Comparison of ENCODE assay signal across 21 mouse cellular contexts in the genomic region with DNA sequence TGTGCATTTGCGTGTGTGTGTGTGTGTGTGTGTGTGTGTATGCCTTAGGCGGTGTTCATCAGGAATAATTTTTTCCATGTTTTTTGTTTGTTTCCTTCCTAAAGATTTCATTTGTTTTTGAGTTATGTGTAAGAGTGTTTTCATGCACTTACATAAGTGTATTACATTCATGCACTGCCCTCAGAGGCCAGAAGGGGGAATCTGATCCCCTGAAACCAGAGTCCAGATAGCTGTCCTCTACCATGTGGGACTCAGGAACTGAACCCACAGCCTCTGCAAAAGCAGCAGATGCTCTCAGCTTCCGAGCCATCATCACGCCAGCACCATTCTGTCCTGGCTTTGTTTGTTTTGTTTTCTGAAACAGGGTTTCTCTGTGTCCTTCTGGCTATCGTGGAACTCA. TPM values are rescaled to one million over a fixed set of nuclear protein-coding genes. Genes with fewer than 3 reads are reported as not detected.
DNase-seq lines count a peak whose midpoint lies in the region; ATAC-seq and TF ChIP-seq lines count a peak whose summit lies in the region.
"Had no signal": no experiment of that assay in that cellular context is flagged by ENCODE, and none has a peak within 500 bp of the region (broad histone marks: within the 10 kb centered on the region; RNA-seq: fewer than 3 reads in every experiment).

No protein-coding gene starts in this region.

- 0 out of 2 replicates have a peak, but pooled peaks have one; percentile 54 for ATAC-seq in megakaryocyte-erythroid progenitor cell, adult 5-6 weeks (replicated peaks; ENCODE audit: low FRiP score, low TSS enrichment, poor library complexity, severe bottlenecking)
- ATAC-seq: intestine, embryonic 15.5 days had no signal

- peaks cover 9 to 19% of the 10 kb centered on the region in 2 experiments; a peak in 3 of 4 replicates for H3K4me1 ChIP-seq in CH12.LX (ENCODE audit: control insufficient read depth in 1 of 2, insufficient read depth in 2 of 2)
- H3K4me1 ChIP-seq: liver, embryonic 15.5 days had no signal

- peak; percentile 36 for TF ChIP-seq RAD21 in CH12.LX (IDR thresholded peaks at IDR 0.05; ENCODE audit: low read depth, low read length)

- TF ChIP-seq POLR2A in CH12.LX (IDR thresholded peaks at IDR 0.05; ENCODE audit: low read depth, low read length): no peak

- no peaks in the 10 kb centered on the region for H3K36me3 ChIP-seq in CH12.LX (replicated peaks in 1 of 2; ENCODE audit: control insufficient read depth in 1 of 2, insufficient read depth in 1 of 2, low read length in 1 of 2)
- H3K36me3 ChIP-seq: forebrain, embryonic 10.5 days; G1E; heart, embryonic 15.5 days; hindbrain, embryonic 10.5 days; intestine, embryonic 15.5 days; liver, embryonic 15.5 days; neural tube, embryonic 12.5 days had no signal

- no peak overlapping the region for H3K27ac ChIP-seq in layer of hippocampus, adult 2 months
- H3K27ac ChIP-seq in CH12.LX (ENCODE audit: insufficient read depth, low read depth): no peak overlapping the region
- H3K27ac ChIP-seq: forebrain, embryonic 10.5 days; heart, embryonic 15.5 days; hindbrain, embryonic 10.5 days; intestine, embryonic 15.5 days; liver, embryonic 15.5 days; neural tube, embryonic 12.5 days had no signal

- TF ChIP-seq CTCF in layer of hippocampus, adult 2 months (conservative IDR thresholded peaks at IDR 0.05): peak; percentile 36
- peak; percentile 32 to 53; a peak in 3 of 4 replicates for TF ChIP-seq CTCF in CH12.LX (conservative IDR thresholded peaks at IDR 0.05 in 1 of 2, IDR thresholded peaks at IDR 0.05 in 1 of 2; ENCODE audit: low read depth in 2 of 2, low read length in 2 of 2)

- no peaks in the 10 kb centered on the region for H3K9me3 ChIP-seq in CH12.LX (replicated peaks; ENCODE audit: low read length)
- H3K9me3 ChIP-seq: forebrain, embryonic 10.5 days; G1E; heart, embryonic 15.5 days; hindbrain, embryonic 10.5 days; intestine, embryonic 15.5 days; liver, embryonic 15.5 days; megakaryocyte, embryonic 14.5 days; neural tube, embryonic 12.5 days had no signal

- H3K27me3 ChIP-seq in CH12.LX (replicated peaks): peaks cover 51% of the 10 kb centered on the region

- H3K9ac ChIP-seq in CH12.LX (ENCODE audit: insufficient read depth, low read depth): no peak overlapping the region
- H3K9ac ChIP-seq: heart, embryonic 15.5 days; intestine, embryonic 15.5 days; liver, embryonic 15.5 days; neural tube, embryonic 12.5 days had no signal

- H3K79me2 ChIP-seq in CH12.LX (replicated peaks; ENCODE audit: control insufficient read depth, extremely low read depth, insufficient read depth, poor library complexity, severe bottlenecking): no peaks in the 10 kb centered on the region

- DNase-seq in layer of hippocampus, adult 2 months (ENCODE audit: low spot score in 2 of 2): no peak
- DNase-seq in layer of hippocampus, postnatal 10 days (ENCODE audit: low spot score in 2 of 2): no peak
- no peak for DNase-seq in CH12.LX (ENCODE audit: extremely low read depth)
- DNase-seq in NIH3T3 (ENCODE audit: low read depth): peak; percentile 53
- DNase-seq in cerebellum, adult 9-11 months: no peak
- no peak for DNase-seq in spleen, adult 18-20 months
- DNase-seq: kidney, postnatal 4 days; layer of hippocampus, postnatal 36 days; thymus, adult 2 months had no signal

- no peak overlapping the region for H3K4me3 ChIP-seq in layer of hippocampus, adult 2 months
- H3K4me3 ChIP-seq in CH12.LX (replicated peaks in 1 of 3; ENCODE audit: low read depth in 2 of 3, low read length in 2 of 3, poor library complexity in 1 of 3): no peak overlapping the region
- H3K4me3 ChIP-seq: forebrain, embryonic 10.5 days; heart, embryonic 15.5 days; hindbrain, embryonic 10.5 days; intestine, embryonic 15.5 days; liver, embryonic 15.5 days; megakaryocyte, embryonic 14.5 days; neural tube, embryonic 12.5 days had no signal

- in situ Hi-C loops in CH12.LX (cut with MboI; ENCODE audit: low pct_ligation_motif_present, low pct_unique_long_range_greater_than_20kb, low sequenced_read_pairs): no loop called here

- H3K4me2 ChIP-seq in CH12.LX (ENCODE audit: insufficient read depth, low read depth, poor library complexity, severe bottlenecking): no peak overlapping the region
- H3K4me2 ChIP-seq: heart, embryonic 15.5 days; intestine, embryonic 15.5 days; liver, embryonic 15.5 days; neural tube, embryonic 12.5 days had no signal

- dilution Hi-C loops in CH12.LX (cut with MboI; ENCODE audit: extremely low pct_ligation_motif_present, extremely low pct_unique_long_range_greater_than_20kb, low sequenced_read_pairs): no loop called here

- no peak for TF ChIP-seq EP300 in CH12.LX (IDR thresholded peaks at IDR 0.05; ENCODE audit: low read length)

TF ChIP-seq in CH12.LX, 34 proteins besides CTCF, POLR2A, EP300 and RAD21:
- TF ChIP-seq ZKSCAN1 (IDR thresholded peaks at IDR 0.05; ENCODE audit: borderline replicate concordance, low read depth, low read length) (no peak), SMC3 (IDR thresholded peaks at IDR 0.05; ENCODE audit: low read depth, low read length) (peak; percentile 39)

RNA-seq across cellular contexts. Expression of a gene that starts 4.8 kb away (rescaled TPM):
- not detected for total RNA-seq in layer of hippocampus, adult 2 months (2021)
- not detected for total RNA-seq in layer of hippocampus, postnatal 10 days (2021)
- total RNA-seq in CH12.LX (2012; rRNA removed) (not detected in 2 replicates), CH12.LX (2014; rRNA removed) (not detected in 2 replicates)
- polyA plus RNA-seq in CH12.LX (2012; ENCODE audit: insufficient read length, low read depth): not detected in 2 replicates
- not detected in 2 replicates for total RNA-seq in megakaryocyte-erythroid progenitor cell, adult 5-6 weeks (2014; fragmentation: Nextera tagmentation)
- total RNA-seq in megakaryocyte-erythroid progenitor cell, adult 5-6 weeks (2017): not detected in 2 replicates
- total RNA-seq: gastrocnemius, postnatal 4 days; layer of hippocampus, postnatal 36 days; left cerebral cortex, postnatal 36 days; midbrain, postnatal 0 days had no signal
- polyA plus RNA-seq: G1E; heart, embryonic 15.5 days; liver, embryonic 15.5 days; midbrain, postnatal 0 days had no signal

RNA-seq across cellular contexts. Expression of a gene that starts 8.2 kb away (rescaled TPM):
- 10 to 100 TPM; 12.2 to 14.1 TPM for total RNA-seq in layer of hippocampus, adult 2 months (2021)
- 10 to 100 TPM; 12.5 to 15.6 TPM for total RNA-seq in layer of hippocampus, postnatal 10 days (2021)
- total RNA-seq in CH12.LX (2012; rRNA removed) (0.64 and 0.76 TPM in 2 replicates), CH12.LX (2014; rRNA removed) (0.17 and 0.32 TPM in 2 replicates)
- 0.63 and 0.76 TPM in 2 replicates for polyA plus RNA-seq in CH12.LX (2012; ENCODE audit: insufficient read length, low read depth)
- 0.61 and 1.8 TPM in 2 replicates for total RNA-seq in megakaryocyte-erythroid progenitor cell, adult 5-6 weeks (2014; fragmentation: Nextera tagmentation)
- total RNA-seq in megakaryocyte-erythroid progenitor cell, adult 5-6 weeks (2017): 1.6 and 6.7 TPM in 2 replicates

RNA-seq across cellular contexts. Expression of a gene that starts 13.7 kb away (rescaled TPM):
- 10 to 100 TPM; 34.2 to 40.9 TPM for total RNA-seq in layer of hippocampus, adult 2 months (2021)
- total RNA-seq in layer of hippocampus, postnatal 10 days (2021): 10 to 100 TPM; 33.3 to 33.9 TPM
- total RNA-seq in CH12.LX (2012; rRNA removed) (31.1 and 37.1 TPM in 2 replicates), CH12.LX (2014; rRNA removed) (43.7 and 51.8 TPM in 2 replicates)
- polyA plus RNA-seq in CH12.LX (2012; ENCODE audit: insufficient read length, low read depth): 76.2 and 90.6 TPM in 2 replicates
- 30.4 and 32.9 TPM in 2 replicates for total RNA-seq in megakaryocyte-erythroid progenitor cell, adult 5-6 weeks (2014; fragmentation: Nextera tagmentation)
- 14.2 and 19.5 TPM in 2 replicates for total RNA-seq in megakaryocyte-erythroid progenitor cell, adult 5-6 weeks (2017)

RNA-seq across cellular contexts. Expression of a gene that starts 30.5 kb away (rescaled TPM):
- 1 to 10 TPM; 1.7 to 2.1 TPM for total RNA-seq in layer of hippocampus, adult 2 months (2021)
- 1 to 10 TPM; 4.5 to 6.2 TPM for total RNA-seq in layer of hippocampus, postnatal 10 days (2021)
- total RNA-seq in CH12.LX (2012; rRNA removed) (51.0 and 64.6 TPM in 2 replicates), CH12.LX (2014; rRNA removed) (41.0 and 41.3 TPM in 2 replicates)
- 80.7 and 110 TPM in 2 replicates for polyA plus RNA-seq in CH12.LX (2012; ENCODE audit: insufficient read length, low read depth)
- 54.5 and 68.3 TPM in 2 replicates for total RNA-seq in megakaryocyte-erythroid progenitor cell, adult 5-6 weeks (2014; fragmentation: Nextera tagmentation)
- 16.6 and 40.6 TPM in 2 replicates for total RNA-seq in megakaryocyte-erythroid progenitor cell, adult 5-6 weeks (2017)

RNA-seq across cellular contexts. Expression of a gene that starts 33.8 kb away (rescaled TPM):
- total RNA-seq in layer of hippocampus, adult 2 months (2021): 1 to 10 TPM; 1.0 to 3.9 TPM
- total RNA-seq in layer of hippocampus, postnatal 10 days (2021): 1 to 10 TPM; 1.3 to 2.5 TPM
- total RNA-seq in CH12.LX (2012; rRNA removed) (10.1 and 17.7 TPM in 2 replicates), CH12.LX (2014; rRNA removed) (1.8 and 3.7 TPM in 2 replicates)
- 2.8 and 4.2 TPM in 2 replicates for polyA plus RNA-seq in CH12.LX (2012; ENCODE audit: insufficient read length, low read depth)
- 13.1 and 17.0 TPM in 2 replicates for total RNA-seq in megakaryocyte-erythroid progenitor cell, adult 5-6 weeks (2014; fragmentation: Nextera tagmentation)
- 47.2 and 51.0 TPM in 2 replicates for total RNA-seq in megakaryocyte-erythroid progenitor cell, adult 5-6 weeks (2017)
